ENCODE assay signal across 8 mouse cellular contexts in genomic region chr16:34082494-34083469, GRCm38 (mm10).
DNase-seq lines count a peak whose midpoint lies in the region; ATAC-seq and TF ChIP-seq lines count a peak whose summit lies in the region.

No protein-coding gene starts in this region.

- no peak for TF ChIP-seq EP300 in stomach, postnatal 0 days (optimal IDR thresholded peaks at IDR 0.05)

- no peaks in the 10 kb centered on the region for H3K36me3 ChIP-seq in hindbrain, postnatal 0 days (ENCODE audit: insufficient read depth, low read length)
- H3K36me3 ChIP-seq in stomach, postnatal 0 days (ENCODE audit: control insufficient read depth, insufficient read depth, low read length) = no peaks in the 10 kb centered on the region

- no peak overlapping the region for H3K4me2 ChIP-seq in hindbrain, postnatal 0 days (ENCODE audit: low read depth, low read length)
- H3K4me2 ChIP-seq in stomach, postnatal 0 days (replicated peaks; ENCODE audit: low read depth) = no peak overlapping the region

- no peak overlapping the region for H3K27ac ChIP-seq in hindbrain, postnatal 0 days
- H3K27ac ChIP-seq in stomach, postnatal 0 days (replicated peaks) = peak overlapping the region; percentile 83

- H3K27me3 ChIP-seq in hindbrain, postnatal 0 days (ENCODE audit: insufficient read depth, low read length) = no peaks in the 10 kb centered on the region
- H3K27me3 ChIP-seq in stomach, postnatal 0 days (ENCODE audit: control insufficient read depth, insufficient read depth, low read length) = no peaks in the 10 kb centered on the region

- peak; percentile 45 for TF ChIP-seq CTCF in hindbrain, postnatal 0 days (IDR thresholded peaks at IDR 0.05; ENCODE audit: low read depth)
- peak; percentile 59 for TF ChIP-seq CTCF in stomach, postnatal 0 days (IDR thresholded peaks at IDR 0.05; ENCODE audit: low read depth)

- no peaks in the 10 kb centered on the region for H3K9me3 ChIP-seq in hindbrain, postnatal 0 days (ENCODE audit: low read length)
- no peaks in the 10 kb centered on the region for H3K9me3 ChIP-seq in stomach, postnatal 0 days (ENCODE audit: control insufficient read depth, low read length)

- DNase-seq in gastrocnemius, adult 18-20 months (ENCODE audit: low spot score) = peak; percentile 47
- no peak for DNase-seq in gastrocnemius, postnatal 4 days (ENCODE audit: low spot score in 2 of 2)
- peak; percentile 19 for DNase-seq in retina, postnatal 1 day
- DNase-seq in retina, embryonic 14.5 days (ENCODE audit: low spot score) = no peak
- DNase-seq in hindbrain, postnatal 0 days (ENCODE audit: low spot score) = no peak
- DNase-seq in stomach, postnatal 0 days (ENCODE audit: low spot score) = no peak
- no peak for DNase-seq in spleen, adult 12 weeks (ENCODE audit: low spot score)

- no peak for ATAC-seq in hindbrain, postnatal 0 days
- no peak for ATAC-seq in stomach, postnatal 0 days (ENCODE audit: low FRiP score, low TSS enrichment)
- ATAC-seq in frontal cortex, adult (ENCODE audit: low TSS enrichment) = no peak

- no peak overlapping the region for H3K4me3 ChIP-seq in hindbrain, postnatal 0 days (ENCODE audit: low read length)
- H3K4me3 ChIP-seq in stomach, postnatal 0 days (ENCODE audit: low read depth, low read length) = no peak overlapping the region

- H3K9ac ChIP-seq in hindbrain, postnatal 0 days (replicated peaks; ENCODE audit: low read length) = no peak overlapping the region
- no peak overlapping the region for H3K9ac ChIP-seq in stomach, postnatal 0 days (ENCODE audit: low read length)

- 86% methylated on average over 5 of the region's 5 CpGs for WGBS in hindbrain, postnatal 0 days
- 89% methylated on average over 5 of the region's 5 CpGs for WGBS in stomach, postnatal 0 days

- H3K4me1 ChIP-seq in hindbrain, postnatal 0 days (ENCODE audit: insufficient read depth, low read length) = 0 out of 2 replicates have a peak, but pooled peaks cover 3% of the 10 kb centered on the region
- peaks cover 4% of the 10 kb centered on the region; the same call in 1 of the 2 replicates for H3K4me1 ChIP-seq in stomach, postnatal 0 days (replicated peaks; ENCODE audit: control insufficient read depth, insufficient read depth)

Comparison
In these comparisons a context has a peak if more than half of its experiments do, and no peak if none do; other contexts are left out.
1. DNase-seq: peak in gastrocnemius, adult 18-20 months (single experiment) and retina, postnatal 1 day (single experiment); none in gastrocnemius, postnatal 4 days (0 of 2), retina, embryonic 14.5 days (single experiment), hindbrain, postnatal 0 days (single experiment), stomach, postnatal 0 days (single experiment) and spleen, adult 12 weeks (single experiment).